Mouse (Mus musculus): Measurements from ENCODE around the gene Ebf1.

DNA sequence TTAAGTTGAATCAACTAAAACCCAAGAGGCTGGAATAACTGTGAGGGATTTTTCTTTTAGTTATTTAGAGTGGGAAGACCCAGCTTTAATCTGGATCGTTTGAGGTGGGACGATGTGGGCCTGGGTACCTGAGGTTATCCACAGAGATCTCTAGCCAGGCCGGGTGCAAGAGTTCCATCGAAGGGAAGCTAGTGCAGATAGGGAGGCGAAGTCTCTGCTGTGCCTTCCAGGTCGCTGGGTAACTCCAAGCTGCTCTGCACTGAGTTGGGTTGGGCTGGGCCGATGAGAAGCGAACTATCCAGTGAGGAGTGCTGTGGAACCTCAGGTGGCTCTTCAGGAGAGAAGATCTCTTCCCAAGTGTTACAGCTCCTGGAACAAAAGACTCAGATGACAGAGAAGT is 42.7 kb upstream of the Ebf1 start:
- TF ChIP-seq TAL1 (IDR thresholded peaks at IDR 0.05; ENCODE audit: low read length): no peak
- no peak for TF ChIP-seq GATA1 (IDR thresholded peaks at IDR 0.05; ENCODE audit: low read length)

Measured in erythroblast, embryonic 14.5 days (primary cell).